Mouse (Mus musculus) heart, embryonic 11.5 days (tissue): ENCODE measurements around the gene Tnni3. TPM values are rescaled to one million over a fixed set of nuclear protein-coding genes. Genes with fewer than 3 reads are reported as not detected.

ENCODE experiments used
- ATAC-seq: fragments of 200-750 bp; cut with Nextera tagmentation; replicated peaks from 2 replicates; pipeline ENCODE4 v1.8.0; 2017; ENCODE audit warnings: moderate library complexity; ENCODE audit not compliant: insufficient number of reproducible peaks, low FRiP score, low TSS enrichment
- H3K27ac ChIP-seq: fragments of 300-500 bp; sonication (generic); 2 replicates; pipeline ENCODE4 v1.5.1; 2014; ENCODE audit warnings: mild to moderate bottlenecking, low read depth, low read length
- H3K27me3 ChIP-seq: fragments of 300-500 bp; sonication (generic); 2 replicates; pipeline ENCODE4 v1.6.1; 2014; ENCODE audit warnings: mild to moderate bottlenecking, low read length, mixed read lengths; ENCODE audit not compliant: control insufficient read depth, insufficient read depth
- H3K36me3 ChIP-seq: fragments of 300-500 bp; sonication (generic); 2 replicates; pipeline ENCODE4 v1.6.1; 2014; ENCODE audit warnings: mild to moderate bottlenecking, low read length, moderate library complexity, mixed read lengths; ENCODE audit not compliant: control insufficient read depth, insufficient read depth
- H3K4me1 ChIP-seq: fragments of 300-500 bp; sonication (generic); 2 replicates; pipeline ENCODE4 v1.6.1; 2014; ENCODE audit warnings: low read length; ENCODE audit not compliant: control insufficient read depth, insufficient read depth
- H3K4me2 ChIP-seq: fragments of 300-500 bp; sonication (generic); 2 replicates; pipeline ENCODE4 v1.6.1; 2014; ENCODE audit warnings: mild to moderate bottlenecking, moderate library complexity
- H3K4me3 ChIP-seq: fragments of 300-500 bp; sonication (generic); 2 replicates; pipeline ENCODE4 v1.5.1; 2014; ENCODE audit warnings: low read depth, low read length
- H3K9ac ChIP-seq: fragments of 300-500 bp; sonication (generic); 2 replicates; pipeline ENCODE4 v1.6.1; 2014; ENCODE audit warnings: mild to moderate bottlenecking, low read depth, low read length, moderate library complexity
- H3K9me3 ChIP-seq: fragments of 300-500 bp; sonication (generic); replicated peaks from 2 replicates; pipeline ENCODE4 v1.6.1; 2016; ENCODE audit warnings: low read length; ENCODE audit not compliant: control insufficient read depth
- WGBS: fragments of 180-500 bp; shearing (Covaris S2); extraction: QIAGEN DNeasy Blood & Tissue Kit; methylation state at CpG from one replicate; pipeline ENCODE4 v1.1.7; 2014; ENCODE audit not compliant: insufficient replicate concordance; 5-methylcytosine and 5-hydroxymethylcytosine counted together
- polyA plus RNA-seq: library from polyadenylated mRNA; unstranded; fragments of >200 nt; fragmentation: Nextera tagmentation; extraction: Ambion mirVana; gene quantifications from 2 replicates; pipeline ENCODE4 v1.2.1, GENCODE M21; 2014

Tnni3 gene
- polyA plus RNA-seq, 1 experiment from 2014 or later, result 1,570 TPM

DNA sequence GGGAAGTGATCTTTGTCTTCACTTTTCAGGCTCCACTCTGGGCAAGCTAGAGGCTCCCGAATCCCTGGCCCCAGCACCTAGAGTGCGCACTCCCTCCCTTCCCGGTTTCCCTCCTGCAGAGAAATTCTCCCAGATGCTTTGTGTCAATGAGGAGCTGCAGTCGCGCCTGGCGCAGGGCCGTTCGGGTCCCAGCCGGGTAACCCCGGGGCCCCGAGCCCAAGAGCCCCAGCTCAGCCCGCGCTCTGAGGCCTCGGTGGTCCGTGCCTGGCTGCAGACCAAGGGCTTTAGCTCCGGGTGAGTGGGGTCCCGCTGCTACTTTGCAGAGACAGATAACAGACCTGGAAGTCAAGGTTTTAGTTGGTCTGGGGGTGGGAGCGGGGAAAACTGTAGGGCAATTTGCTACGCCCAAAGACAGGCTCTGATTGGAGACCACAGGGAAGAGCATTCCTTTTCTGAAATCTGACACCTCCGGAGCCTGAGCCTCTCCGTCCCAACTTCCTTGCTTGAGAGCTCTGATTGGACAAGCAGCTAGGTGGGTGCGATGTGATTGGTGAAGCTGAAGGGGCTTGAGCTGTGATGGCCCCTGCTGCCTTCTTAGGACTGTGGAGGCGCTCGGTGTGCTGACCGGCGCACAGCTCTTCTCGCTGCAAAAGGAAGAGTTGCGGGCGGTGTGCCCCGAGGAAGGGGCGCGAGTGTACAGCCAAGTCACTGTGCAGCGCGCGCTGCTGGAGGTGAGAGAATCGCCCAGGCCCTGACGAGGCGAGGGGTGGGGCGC is 45.8 kb downstream of the Tnni3 start:
- Histone ChIP-seq H3K27me3 (peaks cover 12% of the 10 kb centered on the region), H3K36me3 (peaks cover 19% of the 10 kb centered on the region), H3K4me2 (peak overlapping the region; percentile 65), H3K4me1 (peaks cover 13% of the 10 kb centered on the region), H3K9me3 (no peaks in the 10 kb centered on the region), H3K4me3 (peak overlapping the region; percentile 52), H3K27ac (peak overlapping the region; percentile 88), H3K9ac (peak overlapping the region; percentile 72)
- WGBS, result under 1% methylated on average over 39 of the region's 39 CpGs
- peak; percentile 92 for ATAC-seq

DNA sequence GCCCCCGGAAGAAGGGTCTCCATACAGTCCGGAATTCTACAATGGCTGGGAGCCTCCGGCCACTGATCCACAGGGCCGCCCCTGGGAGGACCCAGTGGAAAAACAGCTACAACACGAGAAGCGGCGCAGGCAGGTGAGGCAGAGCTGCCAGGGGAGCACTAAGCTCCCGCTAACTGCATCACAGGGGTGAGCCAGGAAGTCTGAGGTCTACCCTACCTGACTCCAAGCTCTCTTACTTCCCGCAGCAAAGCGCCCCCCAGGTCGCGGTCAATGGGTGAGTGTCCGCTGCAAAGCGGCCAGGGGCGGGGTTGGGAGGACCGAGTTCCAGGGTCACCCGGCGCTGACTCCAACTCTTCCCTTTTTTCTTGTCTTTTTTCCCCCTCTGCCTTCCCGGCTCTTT is 50.1 kb downstream of the Tnni3 start:
- H3K27me3 ChIP-seq, result peaks cover 37% of the 10 kb centered on the region
- peaks cover 7% of the 10 kb centered on the region for H3K4me1 ChIP-seq
- peak overlapping the region; percentile 28 for H3K4me3 ChIP-seq
- 13% methylated on average over 19 of the region's 19 CpGs for WGBS
- no peaks in the 10 kb centered on the region for H3K36me3 ChIP-seq
- peak overlapping the region; percentile 52 for H3K4me2 ChIP-seq
- no peaks in the 10 kb centered on the region for H3K9me3 ChIP-seq
- H3K27ac ChIP-seq, result no peak overlapping the region
- ATAC-seq, result no peak
- H3K9ac ChIP-seq, result no peak overlapping the region

DNA sequence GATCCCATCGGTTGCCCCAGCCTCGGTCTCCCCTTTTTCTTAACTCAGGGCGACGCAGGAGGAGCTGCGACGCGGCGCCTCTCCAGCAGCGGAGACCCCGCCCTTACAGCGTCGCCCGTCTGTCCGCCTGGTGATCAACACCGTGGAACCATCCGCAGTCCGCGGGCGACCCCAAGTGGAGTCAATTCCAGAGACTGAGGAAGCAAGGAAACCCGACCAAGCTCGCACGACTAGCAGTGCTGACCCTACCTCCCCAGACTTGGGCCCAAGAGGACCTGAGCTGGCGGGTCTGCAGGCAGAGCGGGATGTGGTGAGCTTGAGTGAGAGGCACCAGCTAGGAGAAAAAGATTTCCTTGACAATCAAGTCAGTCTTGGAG is 52.9 kb downstream of the Tnni3 start:
- H3K27ac ChIP-seq, result no peak overlapping the region
- ATAC-seq, result peak; percentile 79
- 2% methylated on average over 24 of the region's 24 CpGs for WGBS
- H3K27me3 ChIP-seq, result peaks cover 37% of the 10 kb centered on the region
- peak overlapping the region; percentile 40 for H3K9ac ChIP-seq
- peak overlapping the region; percentile 77 for H3K4me2 ChIP-seq
- H3K36me3 ChIP-seq, result no peaks in the 10 kb centered on the region
- H3K4me1 ChIP-seq, result no peaks in the 10 kb centered on the region
- H3K4me3 ChIP-seq, result peak overlapping the region; percentile 43
- no peaks in the 10 kb centered on the region for H3K9me3 ChIP-seq

DNA sequence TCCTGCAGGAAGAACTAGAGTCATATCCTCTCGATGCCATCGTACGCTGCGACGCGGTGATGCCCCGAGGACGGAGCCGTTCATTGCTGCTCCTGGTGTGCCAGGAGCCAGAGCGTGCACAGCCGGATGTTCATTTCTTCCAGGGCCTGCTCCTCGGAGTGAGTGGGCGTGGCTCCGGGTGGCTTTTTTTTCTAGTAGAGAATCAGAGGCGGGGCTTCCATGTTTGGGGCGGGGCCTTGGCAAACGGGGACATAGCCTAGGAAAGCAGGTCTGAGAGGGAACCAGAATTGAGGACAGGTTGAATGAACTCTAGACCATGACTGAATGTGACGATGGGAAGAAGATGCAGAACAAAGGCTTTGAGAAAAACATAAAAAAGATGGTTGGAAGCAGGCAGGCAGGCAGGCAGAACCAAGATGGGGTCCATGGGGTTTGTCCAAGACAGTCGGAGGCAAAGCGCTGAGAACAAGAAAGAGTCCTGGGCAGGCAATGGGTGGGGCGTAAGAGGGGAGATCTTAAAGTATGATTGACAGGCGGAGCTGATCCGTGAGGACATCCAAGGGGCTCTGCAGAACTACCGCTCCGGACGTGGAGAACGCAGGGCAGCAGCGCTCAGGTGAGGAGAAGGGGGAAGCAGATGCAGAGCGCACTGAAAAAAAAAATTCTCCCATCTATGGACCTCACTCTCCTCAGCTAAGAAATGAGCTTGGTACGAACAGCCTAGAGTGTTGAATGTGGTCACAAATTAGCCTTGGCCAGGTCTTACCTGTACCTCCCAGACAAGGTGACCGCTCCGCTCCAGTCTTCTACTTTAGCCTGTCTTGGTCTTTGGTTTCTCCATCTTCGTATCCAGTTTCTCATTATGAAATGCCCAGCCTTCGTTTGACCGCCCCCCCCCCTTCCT is 53.5 kb downstream of the Tnni3 start:
- WGBS, result 4% methylated on average over 35 of the region's 35 CpGs
- Histone ChIP-seq H3K27me3 (peaks cover 37% of the 10 kb centered on the region), H3K4me3 (peak overlapping the region; percentile 43), H3K36me3 (no peaks in the 10 kb centered on the region), H3K27ac (no peak overlapping the region), H3K9me3 (no peaks in the 10 kb centered on the region), H3K9ac (peak overlapping the region; percentile 40), H3K4me2 (peak overlapping the region; percentile 77), H3K4me1 (no peaks in the 10 kb centered on the region)
- ATAC-seq, result peak; percentile 31; the same call in 1 of the 2 replicates

Other genes starting within 250 kb of the Tnni3 start
- gene Ncr1, start 186.5 kb downstream of the Tnni3 start, polyA plus RNA-seq, result not detected in 2 replicates
- gene Gp6, start 126.5 kb downstream of the Tnni3 start, polyA plus RNA-seq, result 0.94 and 1.7 TPM in 2 replicates
- gene Rdh13, start 78.6 kb downstream of the Tnni3 start, polyA plus RNA-seq, result 28.0 and 31.0 TPM in 2 replicates
- 2.8 and 4.6 TPM in 2 replicates for gene Eps8l1, start 63.6 kb downstream of the Tnni3 start, polyA plus RNA-seq
- gene Ppp1r12c, start 22.5 kb downstream of the Tnni3 start, polyA plus RNA-seq, result 32.9 and 33.4 TPM in 2 replicates
- 260 and 262 TPM in 2 replicates for gene Tnnt1, start 7.8 kb downstream of the Tnni3 start, polyA plus RNA-seq
- 0.19 and 0.44 TPM in 2 replicates for gene Dnaaf3, start 8.2 kb upstream of the Tnni3 start, polyA plus RNA-seq
- 0.77 and 1.3 TPM in 2 replicates for gene Syt5, start 23.3 kb upstream of the Tnni3 start, polyA plus RNA-seq
- gene Ptprh, start 79.8 kb upstream of the Tnni3 start, polyA plus RNA-seq, result not detected in 2 replicates
- 3.8 and 4.6 TPM in 2 replicates for gene Tmem86b, start 107.2 kb upstream of the Tnni3 start, polyA plus RNA-seq
- gene Ppp6r1, start 134.8 kb upstream of the Tnni3 start, polyA plus RNA-seq, result 3.2 and 7.0 TPM in 2 replicates
- gene Hspbp1, start 160.8 kb upstream of the Tnni3 start, polyA plus RNA-seq, result 81.5 and 83.7 TPM in 2 replicates
- gene Brsk1, start 166.4 kb upstream of the Tnni3 start, polyA plus RNA-seq, result 1.7 TPM in 2 replicates
- not detected in 2 replicates for gene Tmem150b, start 201.0 kb upstream of the Tnni3 start, polyA plus RNA-seq
- 58.6 and 63.5 TPM in 2 replicates for gene Kmt5c, start 215.9 kb upstream of the Tnni3 start, polyA plus RNA-seq
- gene Cox6b2, start 228.9 kb upstream of the Tnni3 start, polyA plus RNA-seq, result 32.9 and 42.4 TPM in 2 replicates
- not detected in 2 replicates for gene Fam71e2, start 247.1 kb upstream of the Tnni3 start, polyA plus RNA-seq